Mouse (Mus musculus): ENCODE results near the gene Gm9913. TPM values are rescaled to one million over a fixed set of nuclear protein-coding genes. Genes with fewer than 3 reads are reported as not detected.

Gm9913 gene
- total RNA-seq, 2 experiments from 2014 or later = 0.30 to 0.53 TPM

- no peak for DNase-seq (ENCODE audit: low spot score in 2 of 2)
Observed at GRCm38 (mm10) chr2:125544986-125545385, 40.1 kb downstream of the Gm9913 start.

- no peak for DNase-seq (ENCODE audit: low spot score in 2 of 2)
Observed at GRCm38 (mm10) chr2:125548806-125549578, 44.1 kb downstream of the Gm9913 start.

- no peak for DNase-seq (ENCODE audit: low spot score in 2 of 2)
Observed at GRCm38 (mm10) chr2:125555830-125556229, 50.9 kb downstream of the Gm9913 start.

Other genes with a start within 250 kb of the Gm9913 start
- gene Fbn1, start 2.9 kb downstream of the Gm9913 start, total RNA-seq (2021) = 1 to 10 TPM; 6.8 to 7.6 TPM
- 1 to 10 TPM; 3.2 TPM for gene Cep152, start 120.0 kb downstream of the Gm9913 start, total RNA-seq (2021)
- 100 to 1,000 TPM; 258 to 271 TPM for gene Eid1, start 168.0 kb downstream of the Gm9913 start, total RNA-seq (2021)
- gene Shc4, start 219.1 kb downstream of the Gm9913 start, total RNA-seq (2021) = 1 to 10 TPM; 4.1 to 4.2 TPM